Mouse (Mus musculus): ENCODE measurements around the gene Mrtfa.

DNA sequence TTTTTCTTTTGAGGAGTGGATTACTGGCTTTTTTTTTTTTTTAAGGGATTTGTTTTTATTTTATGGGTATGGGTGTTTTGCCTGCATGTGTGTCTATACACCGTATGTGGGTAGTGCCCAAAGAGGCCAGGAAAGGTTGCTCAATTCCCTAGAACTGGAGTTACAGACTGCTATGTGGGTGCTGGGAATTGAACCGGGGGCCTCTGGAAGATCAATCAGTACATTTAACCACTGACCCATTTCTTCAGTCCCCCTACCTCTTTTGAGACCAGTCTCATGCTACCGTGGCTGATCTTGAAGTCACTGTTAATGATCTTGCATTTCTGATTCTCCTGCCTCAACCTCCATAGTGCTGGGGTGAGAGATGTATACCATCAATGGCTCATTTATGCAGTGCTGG is 36.7 kb upstream of the Mrtfa start:
- no peak for TF ChIP-seq CTCF (IDR thresholded peaks at IDR 0.05)
- TF ChIP-seq EP300 (IDR thresholded peaks at IDR 0.05): no peak

All from lung, postnatal 0 days (tissue).